Mouse (Mus musculus): ENCODE data around the gene Rnf220. TPM values are rescaled to one million over a fixed set of nuclear protein-coding genes. Genes with fewer than 3 reads are reported as not detected.

The Rnf220 gene
- polyA plus RNA-seq, 1 experiment from 2014 or later: 60.0 TPM

- Histone ChIP-seq H3K4me1 (replicated peaks) (no peaks in the 10 kb centered on the region), H3K27ac (no peak overlapping the region), H3K4me3 (replicated peaks) (no peak overlapping the region), H3K4me2 (replicated peaks) (no peak overlapping the region), H3K36me3 (no peaks in the 10 kb centered on the region), H3K27me3 (replicated peaks) (0 out of 2 replicates have a peak, but pooled peaks cover 3% of the 10 kb centered on the region), H3K9ac (no peak overlapping the region), H3K9me3 (no peaks in the 10 kb centered on the region)
- ATAC-seq: no peak
- 59% methylated on average over 8 of the region's 8 CpGs for WGBS
Observed at GRCm38 (mm10) chr4:117381846-117382245, 115.0 kb downstream of the Rnf220 start.

GRCm38 (mm10) chr4:117380558-117380935 is 116.3 kb downstream of the Rnf220 start:
- 93% methylated on average over 5 of the region's 5 CpGs for WGBS
- ATAC-seq: no peak
- Histone ChIP-seq H3K4me2 (replicated peaks) (no peak overlapping the region), H3K4me1 (replicated peaks) (no peaks in the 10 kb centered on the region), H3K9me3 (no peaks in the 10 kb centered on the region), H3K27me3 (replicated peaks) (0 out of 2 replicates have a peak, but pooled peaks cover 3% of the 10 kb centered on the region), H3K36me3 (no peaks in the 10 kb centered on the region), H3K27ac (no peak overlapping the region), H3K4me3 (replicated peaks) (no peak overlapping the region), H3K9ac (no peak overlapping the region)

GRCm38 (mm10) chr4:117379803-117380557 is 116.9 kb downstream of the Rnf220 start:
- Histone ChIP-seq H3K4me2 (replicated peaks) (no peak overlapping the region), H3K36me3 (no peaks in the 10 kb centered on the region), H3K9ac (no peak overlapping the region), H3K27me3 (replicated peaks) (0 out of 2 replicates have a peak, but pooled peaks cover 3% of the 10 kb centered on the region), H3K4me1 (replicated peaks) (no peaks in the 10 kb centered on the region), H3K4me3 (replicated peaks) (no peak overlapping the region), H3K9me3 (no peaks in the 10 kb centered on the region), H3K27ac (no peak overlapping the region)
- 62% methylated on average over 14 of the region's 14 CpGs for WGBS
- ATAC-seq: no peak

GRCm38 (mm10) chr4:117374078-117374540 is 122.7 kb downstream of the Rnf220 start:
- Histone ChIP-seq H3K9ac (no peak overlapping the region), H3K27me3 (replicated peaks) (peaks cover 7% of the 10 kb centered on the region; the same call in 1 of the 2 replicates), H3K4me2 (replicated peaks) (peak overlapping the region; percentile 45), H3K36me3 (no peaks in the 10 kb centered on the region), H3K9me3 (no peaks in the 10 kb centered on the region), H3K4me1 (replicated peaks) (peaks cover 8% of the 10 kb centered on the region), H3K27ac (no peak overlapping the region), H3K4me3 (replicated peaks) (0 out of 2 replicates have a peak overlapping the region, but pooled peaks have one; percentile 3)
- peak; percentile 15; the same call in 1 of the 2 replicates for ATAC-seq
- WGBS: 21% methylated on average over 10 of the region's 10 CpGs

- H3K4me1 ChIP-seq (replicated peaks): peaks cover 8% of the 10 kb centered on the region
- 0 out of 2 replicates have a peak overlapping the region, but pooled peaks have one; percentile 3 for H3K4me3 ChIP-seq (replicated peaks)
- H3K27ac ChIP-seq: no peak overlapping the region
- WGBS: 15% methylated on average over 16 of the region's 16 CpGs
- peaks cover 7% of the 10 kb centered on the region; the same call in 1 of the 2 replicates for H3K27me3 ChIP-seq (replicated peaks)
- no peaks in the 10 kb centered on the region for H3K9me3 ChIP-seq
- no peaks in the 10 kb centered on the region for H3K36me3 ChIP-seq
- peak overlapping the region; percentile 45 for H3K4me2 ChIP-seq (replicated peaks)
- ATAC-seq: peak; percentile 59; the same call in 1 of the 2 replicates
- H3K9ac ChIP-seq: no peak overlapping the region
Observed at GRCm38 (mm10) chr4:117373324-117374077, 123.4 kb downstream of the Rnf220 start.

GRCm38 (mm10) chr4:117371896-117372295 is 125.0 kb downstream of the Rnf220 start:
- 53% methylated on average over 2 of the region's 2 CpGs for WGBS
- H3K9me3 ChIP-seq: no peaks in the 10 kb centered on the region
- H3K27me3 ChIP-seq (replicated peaks): peaks cover 7% of the 10 kb centered on the region; the same call in 1 of the 2 replicates

GRCm38 (mm10) chr4:117370354-117370753 is 126.5 kb downstream of the Rnf220 start:
- peaks cover 7% of the 10 kb centered on the region; the same call in 1 of the 2 replicates for H3K27me3 ChIP-seq (replicated peaks)

More at GRCm38 (mm10) chr4:117371896-117372295, 125.0 kb downstream of the Rnf220 start:
- no peaks in the 10 kb centered on the region for H3K36me3 ChIP-seq
- no peak overlapping the region for H3K4me2 ChIP-seq (replicated peaks)
- ATAC-seq: no peak
- no peak overlapping the region for H3K9ac ChIP-seq
- peaks cover 8% of the 10 kb centered on the region for H3K4me1 ChIP-seq (replicated peaks)
- no peak overlapping the region for H3K4me3 ChIP-seq (replicated peaks)
- H3K27ac ChIP-seq: no peak overlapping the region

GRCm38 (mm10) chr4:117369571-117369970 is 127.3 kb downstream of the Rnf220 start:
- no peaks in the 10 kb centered on the region for H3K36me3 ChIP-seq
- no peak overlapping the region for H3K4me2 ChIP-seq (replicated peaks)
- peaks cover 8% of the 10 kb centered on the region for H3K4me1 ChIP-seq (replicated peaks)
- 56% methylated on average over 3 of the region's 3 CpGs for WGBS
- H3K9ac ChIP-seq: no peak overlapping the region
- no peak for ATAC-seq
- no peaks in the 10 kb centered on the region for H3K9me3 ChIP-seq
- no peak overlapping the region for H3K4me3 ChIP-seq (replicated peaks)
- no peak overlapping the region for H3K27ac ChIP-seq
- peaks cover 7% of the 10 kb centered on the region; the same call in 1 of the 2 replicates for H3K27me3 ChIP-seq (replicated peaks)

More at GRCm38 (mm10) chr4:117370354-117370753, 126.5 kb downstream of the Rnf220 start:
- Histone ChIP-seq H3K4me2 (replicated peaks) (no peak overlapping the region), H3K36me3 (no peaks in the 10 kb centered on the region), H3K9me3 (no peaks in the 10 kb centered on the region), H3K4me1 (replicated peaks) (peaks cover 8% of the 10 kb centered on the region), H3K9ac (no peak overlapping the region), H3K4me3 (replicated peaks) (no peak overlapping the region), H3K27ac (no peak overlapping the region)
- 0 out of 2 replicates have a peak, but pooled peaks have one; percentile 37 for ATAC-seq
- WGBS: 33% methylated on average over 5 of the region's 5 CpGs

GRCm38 (mm10) chr4:117367365-117367764 is 129.5 kb downstream of the Rnf220 start:
- Histone ChIP-seq H3K4me3 (replicated peaks) (no peak overlapping the region), H3K27me3 (replicated peaks) (0 out of 2 replicates have a peak, but pooled peaks cover 3% of the 10 kb centered on the region), H3K36me3 (no peaks in the 10 kb centered on the region), H3K4me1 (replicated peaks) (0 out of 2 replicates have a peak, but pooled peaks cover 3% of the 10 kb centered on the region), H3K4me2 (replicated peaks) (no peak overlapping the region), H3K27ac (no peak overlapping the region), H3K9me3 (no peaks in the 10 kb centered on the region), H3K9ac (no peak overlapping the region)
- 89% methylated on average over 19 of the region's 19 CpGs for WGBS
- no peak for ATAC-seq

GRCm38 (mm10) chr4:117362085-117362484 is 134.8 kb downstream of the Rnf220 start:
- Histone ChIP-seq H3K36me3 (no peaks in the 10 kb centered on the region), H3K27ac (no peak overlapping the region), H3K4me3 (replicated peaks) (no peak overlapping the region), H3K27me3 (replicated peaks) (no peaks in the 10 kb centered on the region; the same call in 1 of the 2 replicates), H3K9ac (no peak overlapping the region), H3K4me1 (replicated peaks) (peaks cover 14% of the 10 kb centered on the region), H3K9me3 (no peaks in the 10 kb centered on the region), H3K4me2 (replicated peaks) (no peak overlapping the region)
- ATAC-seq: no peak
- 50% methylated on average over 5 of the region's 5 CpGs for WGBS

GRCm38 (mm10) chr4:117361558-117361873 is 135.3 kb downstream of the Rnf220 start:
- Histone ChIP-seq H3K9ac (no peak overlapping the region), H3K4me2 (replicated peaks) (no peak overlapping the region), H3K9me3 (no peaks in the 10 kb centered on the region), H3K27ac (no peak overlapping the region), H3K27me3 (replicated peaks) (no peaks in the 10 kb centered on the region; the same call in 1 of the 2 replicates), H3K36me3 (no peaks in the 10 kb centered on the region), H3K4me1 (replicated peaks) (peaks cover 20% of the 10 kb centered on the region), H3K4me3 (replicated peaks) (no peak overlapping the region)
- 35% methylated on average over 7 of the region's 7 CpGs for WGBS
- no peak for ATAC-seq

All from intestine, embryonic 15.5 days (tissue).